8 mouse cellular contexts compared by ENCODE assay signal in the genomic region with DNA sequence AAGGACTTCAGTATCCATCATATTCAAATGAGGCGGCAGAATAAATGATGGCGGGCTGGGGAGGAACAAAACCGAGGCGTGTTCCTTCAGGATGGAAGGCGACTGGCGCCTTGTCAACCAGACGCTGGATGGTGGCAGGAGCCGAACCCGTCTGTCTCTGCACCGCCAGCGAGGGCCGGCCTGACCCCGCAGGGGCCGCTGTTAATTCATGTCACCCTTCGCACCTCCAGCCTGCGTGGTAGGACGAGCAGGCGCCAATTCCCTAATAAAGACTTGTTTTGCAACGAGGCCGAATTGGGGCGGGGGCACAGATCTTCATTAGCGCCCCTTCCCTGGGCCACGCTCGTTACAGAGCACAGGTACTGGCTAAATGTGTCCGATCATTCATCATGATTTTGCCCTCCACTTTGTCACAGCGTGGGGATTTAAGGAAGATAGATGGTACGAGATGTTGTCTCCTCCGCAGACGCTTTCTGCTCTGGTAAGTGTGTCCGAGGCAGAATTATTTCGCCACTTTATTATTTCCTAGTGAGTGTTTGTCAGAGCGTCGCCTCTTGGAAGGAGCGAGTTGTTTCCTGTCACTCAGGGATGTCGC.
A peak's percentile ranks its signal among the peaks of the same experiment; 100 is the strongest.
DNase-seq lines count a peak whose midpoint lies in the region; ATAC-seq and TF ChIP-seq lines count a peak whose summit lies in the region.

No protein-coding gene starts in this region.

- peak overlapping the region; percentile 7; the same call in 1 of the 2 replicates for H3K4me3 ChIP-seq in kidney, postnatal 0 days (replicated peaks; ENCODE audit: low read depth, low read length)
- H3K4me3 ChIP-seq in kidney, adult 2 months (ENCODE audit: insufficient read depth, low read depth, low read length): no peak overlapping the region
- H3K4me3 ChIP-seq in embryonic facial prominence, embryonic 12.5 days: peak overlapping the region; percentile 5; the same call in 1 of the 2 replicates
- H3K4me3 ChIP-seq in hindbrain, embryonic 16.5 days (ENCODE audit: low read length): peak overlapping the region; percentile 19
- no peak overlapping the region for H3K4me3 ChIP-seq in midbrain, postnatal 0 days (ENCODE audit: low read depth, low read length)

- 9% methylated on average over 34 of the region's 35 CpGs for WGBS in kidney, postnatal 0 days
- 26% methylated on average over 35 of the region's 35 CpGs for WGBS in kidney, adult 2 months
- WGBS in embryonic facial prominence, embryonic 12.5 days: 32% methylated on average over 35 of the region's 35 CpGs
- 15% methylated on average over 35 of the region's 35 CpGs for WGBS in hindbrain, embryonic 16.5 days
- 27% methylated on average over 35 of the region's 35 CpGs for WGBS in midbrain, postnatal 0 days

- H3K9me3 ChIP-seq in kidney, postnatal 0 days (replicated peaks; ENCODE audit: low read length): no peaks in the 10 kb centered on the region
- H3K9me3 ChIP-seq in embryonic facial prominence, embryonic 12.5 days: no peaks in the 10 kb centered on the region
- H3K9me3 ChIP-seq in hindbrain, embryonic 16.5 days (ENCODE audit: control insufficient read depth, low read length): peaks cover 5% of the 10 kb centered on the region; the same call in 1 of the 2 replicates
- no peaks in the 10 kb centered on the region for H3K9me3 ChIP-seq in midbrain, postnatal 0 days (ENCODE audit: low read length)

- H3K4me2 ChIP-seq in kidney, postnatal 0 days (ENCODE audit: low read length): peak overlapping the region; percentile 56
- peak overlapping the region; percentile 29; the same call in 1 of the 2 replicates for H3K4me2 ChIP-seq in embryonic facial prominence, embryonic 12.5 days (replicated peaks)
- H3K4me2 ChIP-seq in hindbrain, embryonic 16.5 days (ENCODE audit: low read length): peak overlapping the region; percentile 49
- peak overlapping the region; percentile 29 for H3K4me2 ChIP-seq in midbrain, postnatal 0 days (ENCODE audit: low read depth, low read length, poor library complexity, severe bottlenecking)

- TF ChIP-seq CTCF in kidney, postnatal 0 days (IDR thresholded peaks at IDR 0.05; ENCODE audit: low read depth): no peak
- no peak for TF ChIP-seq CTCF in kidney, adult 2 months (conservative IDR thresholded peaks at IDR 0.05; ENCODE audit: insufficient read depth, insufficient read length, low read depth, low read length)
- no peak for TF ChIP-seq CTCF in midbrain, postnatal 0 days (IDR thresholded peaks at IDR 0.05)

- peak; percentile 53 for DNase-seq in kidney, postnatal 0 days (ENCODE audit: low spot score)
- no peak for DNase-seq in kidney, adult 2 months
- peak; percentile 39 for DNase-seq in midbrain, postnatal 0 days (ENCODE audit: low spot score)
- no peak for DNase-seq in adrenal gland, postnatal 25 days
- DNase-seq in ovary, postnatal 14 days (ENCODE audit: low spot score): no peak

- H3K9ac ChIP-seq in kidney, postnatal 0 days (ENCODE audit: low read depth, low read length): peak overlapping the region; percentile 2; the same call in 1 of the 2 replicates
- H3K9ac ChIP-seq in embryonic facial prominence, embryonic 12.5 days: no peak overlapping the region
- H3K9ac ChIP-seq in hindbrain, embryonic 16.5 days (ENCODE audit: low read depth, low read length): peak overlapping the region; percentile 43
- H3K9ac ChIP-seq in midbrain, postnatal 0 days (replicated peaks; ENCODE audit: low read length, poor library complexity, severe bottlenecking): no peak overlapping the region

- TF ChIP-seq POLR2A in kidney, adult 2 months (IDR thresholded peaks at IDR 0.05; ENCODE audit: low read depth, low read length): no peak

- no peaks in the 10 kb centered on the region for H3K36me3 ChIP-seq in kidney, postnatal 0 days (ENCODE audit: insufficient read depth, low read length)
- H3K36me3 ChIP-seq in kidney, adult 2 months (ENCODE audit: control insufficient read depth, insufficient read depth, low read length): no peaks in the 10 kb centered on the region
- no peaks in the 10 kb centered on the region for H3K36me3 ChIP-seq in embryonic facial prominence, embryonic 12.5 days
- H3K36me3 ChIP-seq in hindbrain, embryonic 16.5 days (ENCODE audit: control insufficient read depth, insufficient read depth, low read length): no peaks in the 10 kb centered on the region
- H3K36me3 ChIP-seq in midbrain, postnatal 0 days (ENCODE audit: insufficient read depth, low read length): no peaks in the 10 kb centered on the region

- peak; percentile 37; the same call in 1 of the 2 replicates for ATAC-seq in kidney, postnatal 0 days (replicated peaks; ENCODE audit: low FRiP score, low read depth)
- ATAC-seq in embryonic facial prominence, embryonic 12.5 days (ENCODE audit: insufficient number of reproducible peaks, insufficient read depth, low FRiP score, low TSS enrichment): no peak
- ATAC-seq in hindbrain, embryonic 16.5 days: peak; percentile 72
- ATAC-seq in midbrain, postnatal 0 days (ENCODE audit: low FRiP score): 0 out of 2 replicates have a peak, but pooled peaks have one; percentile 8
- ATAC-seq in erythroblast, adult 5-6 weeks (replicated peaks; ENCODE audit: low FRiP score, poor library complexity, severe bottlenecking): no peak

- H3K27ac ChIP-seq in kidney, postnatal 0 days: 0 out of 2 replicates have a peak overlapping the region, but pooled peaks have one; percentile 10
- no peak overlapping the region for H3K27ac ChIP-seq in kidney, adult 2 months (ENCODE audit: insufficient read depth, low read depth, low read length)
- H3K27ac ChIP-seq in embryonic facial prominence, embryonic 12.5 days: no peak overlapping the region
- peak overlapping the region; percentile 73 for H3K27ac ChIP-seq in hindbrain, embryonic 16.5 days (ENCODE audit: low read depth, low read length)
- no peak overlapping the region for H3K27ac ChIP-seq in midbrain, postnatal 0 days (ENCODE audit: low read depth, low read length)

- no peaks in the 10 kb centered on the region; the same call in 1 of the 2 replicates for H3K4me1 ChIP-seq in kidney, postnatal 0 days (replicated peaks; ENCODE audit: insufficient read depth, low read length)
- H3K4me1 ChIP-seq in kidney, adult 2 months (ENCODE audit: control insufficient read depth, insufficient read depth, low read length): no peaks in the 10 kb centered on the region
- H3K4me1 ChIP-seq in embryonic facial prominence, embryonic 12.5 days: peaks cover 10% of the 10 kb centered on the region; the same call in 1 of the 2 replicates
- peaks cover 13% of the 10 kb centered on the region for H3K4me1 ChIP-seq in hindbrain, embryonic 16.5 days (ENCODE audit: control insufficient read depth, insufficient read depth, low read depth, low read length)
- H3K4me1 ChIP-seq in midbrain, postnatal 0 days (ENCODE audit: insufficient read depth, low read length): no peaks in the 10 kb centered on the region

- no peaks in the 10 kb centered on the region for H3K27me3 ChIP-seq in kidney, postnatal 0 days (ENCODE audit: insufficient read depth, low read length)
- H3K27me3 ChIP-seq in kidney, adult 2 months (replicated peaks; ENCODE audit: control insufficient read depth, insufficient read depth, low read length): no peaks in the 10 kb centered on the region
- peaks cover 21% of the 10 kb centered on the region for H3K27me3 ChIP-seq in embryonic facial prominence, embryonic 12.5 days
- no peaks in the 10 kb centered on the region; the same call in 1 of the 2 replicates for H3K27me3 ChIP-seq in hindbrain, embryonic 16.5 days (replicated peaks; ENCODE audit: control insufficient read depth, insufficient read depth, low read length)
- H3K27me3 ChIP-seq in midbrain, postnatal 0 days (ENCODE audit: insufficient read depth, low read length): no peaks in the 10 kb centered on the region

Comparison
In these comparisons a context has a peak if more than half of its experiments do, and no peak if none do; other contexts are left out.
1. DNase-seq: peak in kidney, postnatal 0 days (single experiment) and midbrain, postnatal 0 days (single experiment); none in kidney, adult 2 months (single experiment), adrenal gland, postnatal 25 days (single experiment) and ovary, postnatal 14 days (single experiment).
2. H3K27ac ChIP-seq: peak in kidney, postnatal 0 days (single experiment) and hindbrain, embryonic 16.5 days (single experiment); none in kidney, adult 2 months (single experiment), embryonic facial prominence, embryonic 12.5 days (single experiment) and midbrain, postnatal 0 days (single experiment).
3. H3K4me3 ChIP-seq: peak in kidney, postnatal 0 days (single experiment), embryonic facial prominence, embryonic 12.5 days (single experiment) and hindbrain, embryonic 16.5 days (single experiment); none in kidney, adult 2 months (single experiment) and midbrain, postnatal 0 days (single experiment).
4. ATAC-seq: peak in kidney, postnatal 0 days (single experiment), hindbrain, embryonic 16.5 days (single experiment) and midbrain, postnatal 0 days (single experiment); none in embryonic facial prominence, embryonic 12.5 days (single experiment) and erythroblast, adult 5-6 weeks (single experiment).
5. H3K9ac ChIP-seq: peak in kidney, postnatal 0 days (single experiment) and hindbrain, embryonic 16.5 days (single experiment); none in embryonic facial prominence, embryonic 12.5 days (single experiment) and midbrain, postnatal 0 days (single experiment).
6. Peak in every context shown above with its lines, with median percentiles within 50 percentile points of each other: H3K4me2 ChIP-seq.